Mouse (Mus musculus): ENCODE results near the gene Plvap. TPM values are rescaled to one million over a fixed set of nuclear protein-coding genes. Genes with fewer than 3 reads are reported as not detected.

The Plvap gene
- polyA plus RNA-seq, 2 experiments from 2014 or later: not detected

GRCm38 (mm10) chr8:71486136-71486529 is 25.4 kb downstream of the Plvap start:
- no peak for ATAC-seq

GRCm38 (mm10) chr8:71485142-71486135 is 26.1 kb downstream of the Plvap start, which contains the start of gene Ano8:
Gene Ano8, minus strand, starts transcription at chr8:71485963.
- ATAC-seq: peak; percentile 67

- ATAC-seq: no peak
These were observed 26.8 kb downstream of the Plvap start for GRCm38 (mm10) chr8:71484736-71485135.

GRCm38 (mm10) chr8:71483932-71484331 is 27.6 kb downstream of the Plvap start:
- ATAC-seq: no peak

- ATAC-seq: no peak
These were observed 32.6 kb downstream of the Plvap start for GRCm38 (mm10) chr8:71478943-71479342.

GRCm38 (mm10) chr8:71477196-71477845 is 34.2 kb downstream of the Plvap start:
- ATAC-seq: no peak

GRCm38 (mm10) chr8:71476099-71476940 is 35.2 kb downstream of the Plvap start:
- ATAC-seq: peak; percentile 66

GRCm38 (mm10) chr8:71475702-71476075 is 35.9 kb downstream of the Plvap start:
- no peak for ATAC-seq

- ATAC-seq: no peak
These were observed 36.5 kb downstream of the Plvap start for GRCm38 (mm10) chr8:71474785-71475701.

GRCm38 (mm10) chr8:71474344-71474743 is 37.2 kb downstream of the Plvap start:
- ATAC-seq: no peak

- ATAC-seq: no peak
These were observed 38.8 kb downstream of the Plvap start for GRCm38 (mm10) chr8:71472601-71473386.

- no peak for ATAC-seq
These were observed 39.7 kb downstream of the Plvap start for GRCm38 (mm10) chr8:71471861-71472260.

GRCm38 (mm10) chr8:71470913-71471255 is 40.7 kb downstream of the Plvap start:
- ATAC-seq: no peak

GRCm38 (mm10) chr8:71470146-71470912 is 41.2 kb downstream of the Plvap start:
- no peak for ATAC-seq

GRCm38 (mm10) chr8:71469411-71469810 is 42.1 kb downstream of the Plvap start:
- no peak for ATAC-seq

GRCm38 (mm10) chr8:71468916-71469315 is 42.6 kb downstream of the Plvap start, which contains the start of gene Dda1:
Gene Dda1, plus strand, starts transcription at chr8:71469199.
- ATAC-seq: peak; percentile 80

GRCm38 (mm10) chr8:71468001-71468400 is 43.6 kb downstream of the Plvap start:
- no peak for ATAC-seq

- ATAC-seq: no peak
These were observed 44.4 kb downstream of the Plvap start for GRCm38 (mm10) chr8:71467201-71467600.

- ATAC-seq: no peak
These were observed 45.4 kb downstream of the Plvap start for GRCm38 (mm10) chr8:71466198-71466597.

GRCm38 (mm10) chr8:71465733-71466132 is 45.8 kb downstream of the Plvap start:
- ATAC-seq: no peak
